Mouse (Mus musculus) cortical plate, adult 2 months (tissue): ENCODE data around the gene Ncor1. TPM values are rescaled to one million over a fixed set of nuclear protein-coding genes. Genes with fewer than 3 reads are reported as not detected.
A peak's percentile ranks its signal among the peaks of the same experiment; 100 is the strongest.

Experiments used
- H3K27ac ChIP-seq: fragments of 200-500 bp; 2 replicates; pipeline ENCODE4 v1.5.1; 2012; ENCODE audit warnings: low read length, control low read depth, inconsistent platforms; ENCODE audit not compliant: insufficient read depth
- H3K4me1 ChIP-seq: fragments of 200-500 bp; 2 replicates; pipeline ENCODE4 v1.6.1; 2011; ENCODE audit warnings: low read length; ENCODE audit not compliant: control insufficient read depth, insufficient read depth
- H3K4me3 ChIP-seq: fragments of 200-500 bp; 2 replicates; pipeline ENCODE4 v1.5.1; 2011; ENCODE audit warnings: mild to moderate bottlenecking, low read length, control low read depth; ENCODE audit not compliant: insufficient read depth
- CTCF ChIP-seq: fragments of 200-500 bp; IDR thresholded peaks from 2 replicates; pipeline ENCODE4 v1.5.1; 2011; ENCODE audit warnings: mild to moderate bottlenecking, control low read depth, low read length; ENCODE audit not compliant: insufficient read depth; ENCODE audit errors: extremely low read depth
- POLR2A ChIP-seq: fragments of 200-500 bp; IDR thresholded peaks from 2 replicates; pipeline ENCODE4 v1.6.1; 2011; ENCODE audit warnings: mild to moderate bottlenecking, low read length, control low read depth; ENCODE audit not compliant: insufficient read depth; ENCODE audit errors: extremely low read depth
- polyA plus RNA-seq: library from polyadenylated mRNA; depleted of rRNA; stranded (reverse); fragments of >200 nt; gene quantifications from 2 replicates; pipeline ENCODE4 v1.2.3, GENCODE M21; 2012

Gene Ncor1
- polyA plus RNA-seq, 1 experiment: 129 TPM

DNA sequence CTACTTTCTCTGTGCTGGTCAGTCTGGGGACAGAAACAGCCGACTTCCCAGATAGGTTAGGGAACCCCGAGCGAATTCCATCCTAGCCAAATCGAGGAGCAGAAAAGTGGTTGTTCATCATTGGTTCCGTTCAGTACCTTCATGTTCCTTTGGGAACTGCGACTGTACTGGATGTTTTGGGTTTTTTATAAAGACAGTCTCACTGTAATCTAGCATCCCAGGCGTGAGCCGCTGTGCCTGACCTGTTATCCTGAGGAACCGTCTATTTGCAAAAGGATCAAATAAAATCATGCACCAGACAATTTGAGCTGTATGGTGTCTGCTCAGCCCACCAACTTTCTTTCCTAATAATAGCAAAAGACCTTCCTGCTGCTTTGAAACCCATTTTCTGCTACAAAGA lies 439 bp upstream of the Ncor1 start:
- TF ChIP-seq CTCF (no peak), POLR2A (no peak)
- Histone ChIP-seq H3K4me1 (no peaks in the 10 kb centered on the region), H3K27ac (peak overlapping the region; percentile 1; the same call in 1 of the 2 replicates), H3K4me3 (peak overlapping the region; percentile 99)

- Histone ChIP-seq H3K4me3 (peak overlapping the region; percentile 99), H3K27ac (peak overlapping the region; percentile 97), H3K4me1 (no peaks in the 10 kb centered on the region)
- TF ChIP-seq POLR2A: no peak
- no peak for TF ChIP-seq CTCF
Measured at GRCm38 (mm10) chr11:62457891-62458270, 460 bp downstream of the Ncor1 start.

GRCm38 (mm10) chr11:62457241-62457890 lies 975 bp downstream of the Ncor1 start:
- TF ChIP-seq CTCF: no peak
- peak; percentile 85 for TF ChIP-seq POLR2A
- Histone ChIP-seq H3K27ac (peak overlapping the region; percentile 97), H3K4me1 (no peaks in the 10 kb centered on the region), H3K4me3 (peak overlapping the region; percentile 99)

GRCm38 (mm10) chr11:62456483-62457172 lies 1.7 kb downstream of the Ncor1 start:
- H3K27ac ChIP-seq: peak overlapping the region; percentile 91
- TF ChIP-seq POLR2A: peak; percentile 74
- TF ChIP-seq CTCF: 0 out of 2 replicates have a peak, but pooled peaks have one; percentile 14

GRCm38 (mm10) chr11:62456021-62456482 lies 2.3 kb downstream of the Ncor1 start:
- Histone ChIP-seq H3K27ac (no peak overlapping the region), H3K4me3 (peak overlapping the region; percentile 99; the same call in 1 of the 2 replicates), H3K4me1 (no peaks in the 10 kb centered on the region)
- no peak for TF ChIP-seq POLR2A
- TF ChIP-seq CTCF: no peak

More at GRCm38 (mm10) chr11:62456483-62457172, 1.7 kb downstream of the Ncor1 start:
- Histone ChIP-seq H3K4me1 (no peaks in the 10 kb centered on the region), H3K4me3 (peak overlapping the region; percentile 99)

DNA sequence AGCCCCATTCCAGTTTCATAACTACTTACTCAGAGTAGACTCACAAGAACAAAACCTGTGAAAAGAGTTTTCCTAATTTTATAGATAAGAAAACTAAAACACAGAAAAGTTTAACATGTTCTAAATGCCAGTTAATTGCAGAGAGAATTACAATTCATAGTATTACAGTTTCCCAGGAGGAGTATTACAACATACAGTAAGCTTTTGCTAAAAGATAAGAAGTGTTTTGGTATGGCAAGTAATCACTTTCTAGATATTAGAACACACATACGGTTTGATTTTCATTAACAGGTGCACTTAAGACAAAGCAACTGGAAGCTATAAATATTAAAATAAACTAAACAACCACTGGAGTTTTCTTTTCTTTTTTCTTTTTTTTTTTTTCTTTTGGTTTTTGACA lies 3.1 kb downstream of the Ncor1 start:
- Histone ChIP-seq H3K4me3 (no peak overlapping the region), H3K4me1 (no peaks in the 10 kb centered on the region), H3K27ac (no peak overlapping the region)
- TF ChIP-seq CTCF (no peak), POLR2A (no peak)

GRCm38 (mm10) chr11:62448971-62449370 lies 9.4 kb downstream of the Ncor1 start:
- H3K4me3 ChIP-seq: no peak overlapping the region
- no peaks in the 10 kb centered on the region; the same call in 1 of the 2 replicates for H3K4me1 ChIP-seq
- no peak overlapping the region for H3K27ac ChIP-seq
- no peak for TF ChIP-seq POLR2A
- no peak for TF ChIP-seq CTCF

GRCm38 (mm10) chr11:62445799-62446198 lies 12.5 kb downstream of the Ncor1 start:
- Histone ChIP-seq H3K4me3 (no peak overlapping the region), H3K4me1 (no peaks in the 10 kb centered on the region; the same call in 1 of the 2 replicates), H3K27ac (no peak overlapping the region; the same call in 1 of the 2 replicates)
- TF ChIP-seq CTCF (no peak), POLR2A (no peak)

GRCm38 (mm10) chr11:62440670-62441315 lies 17.5 kb downstream of the Ncor1 start:
- TF ChIP-seq CTCF: no peak
- no peak for TF ChIP-seq POLR2A
- no peak overlapping the region for H3K27ac ChIP-seq
- no peak overlapping the region for H3K4me3 ChIP-seq
- H3K4me1 ChIP-seq: no peaks in the 10 kb centered on the region
